ENCODE assay signal across 11 mouse cellular contexts in genomic region chr11:120253646-120254315, GRCm38 (mm10). TPM values are rescaled to one million over a fixed set of nuclear protein-coding genes. Genes with fewer than 3 reads are reported as not detected.
A peak's percentile ranks its signal among the peaks of the same experiment; 100 is the strongest.
DNase-seq lines count a peak whose midpoint lies in the region; ATAC-seq and TF ChIP-seq lines count a peak whose summit lies in the region.
"Had no signal": no experiment of that assay in that cellular context is flagged by ENCODE, and none has a peak within 500 bp of the region (broad histone marks: within the 10 kb centered on the region; RNA-seq: fewer than 3 reads in every experiment).

No protein-coding gene starts in this region.

- no peak overlapping the region for H3K4me2 ChIP-seq in intestine, embryonic 15.5 days (replicated peaks)
- no peak overlapping the region for H3K4me2 ChIP-seq in intestine, postnatal 0 days (replicated peaks; ENCODE audit: low read depth)
- no peak overlapping the region for H3K4me2 ChIP-seq in hindbrain, embryonic 15.5 days
- H3K4me2 ChIP-seq: midbrain, embryonic 11.5 days had no signal

- no peaks in the 10 kb centered on the region for H3K36me3 ChIP-seq in intestine, embryonic 15.5 days
- H3K36me3 ChIP-seq in intestine, postnatal 0 days (ENCODE audit: control insufficient read depth, insufficient read depth), result no peaks in the 10 kb centered on the region
- no peaks in the 10 kb centered on the region for H3K36me3 ChIP-seq in E14TG2a.4 (ENCODE audit: insufficient read depth, low read length)
- no peaks in the 10 kb centered on the region for H3K36me3 ChIP-seq in hindbrain, embryonic 15.5 days

- no peak for TF ChIP-seq CTCF in intestine, postnatal 0 days (IDR thresholded peaks at IDR 0.05; ENCODE audit: low read depth)
- TF ChIP-seq CTCF in E14TG2a.4 (conservative IDR thresholded peaks at IDR 0.05; ENCODE audit: low read length), result no peak

- 85% methylated on average over 13 of the region's 13 CpGs for WGBS in intestine, embryonic 15.5 days
- WGBS in intestine, postnatal 0 days, result 84% methylated on average over 13 of the region's 13 CpGs
- 80% methylated on average over 13 of the region's 13 CpGs for WGBS in hindbrain, embryonic 15.5 days

- H3K9me3 ChIP-seq in intestine, embryonic 15.5 days, result no peaks in the 10 kb centered on the region
- no peaks in the 10 kb centered on the region for H3K9me3 ChIP-seq in intestine, postnatal 0 days (ENCODE audit: control insufficient read depth)
- H3K9me3 ChIP-seq in E14TG2a.4 (ENCODE audit: low read length), result no peaks in the 10 kb centered on the region
- H3K9me3 ChIP-seq in hindbrain, embryonic 15.5 days, result no peaks in the 10 kb centered on the region

- 0 out of 2 replicates have a peak overlapping the region, but pooled peaks have one; percentile 68 for H3K27ac ChIP-seq in intestine, embryonic 15.5 days
- no peak overlapping the region for H3K27ac ChIP-seq in intestine, postnatal 0 days (ENCODE audit: low read depth, low read length)
- peak overlapping the region; percentile 63 for H3K27ac ChIP-seq in hindbrain, embryonic 15.5 days (replicated peaks)

- DNase-seq in Muller cell, postnatal 12 days (ENCODE audit: inconsistent ontology term), result peak; percentile 35
- DNase-seq in retina, postnatal 1 day, result no peak
- DNase-seq in kidney, postnatal 4 days, result no peak
- DNase-seq: adrenal gland, postnatal 25 days; layer of hippocampus, adult 9-11 months had no signal

- no peak for ATAC-seq in intestine, embryonic 15.5 days
- no peak for ATAC-seq in intestine, postnatal 0 days
- no peak for ATAC-seq in hindbrain, embryonic 15.5 days (ENCODE audit: low FRiP score, low read depth)

- no peak overlapping the region for H3K9ac ChIP-seq in intestine, embryonic 15.5 days
- H3K9ac ChIP-seq in intestine, postnatal 0 days (ENCODE audit: low read depth, low read length), result no peak overlapping the region
- no peak overlapping the region for H3K9ac ChIP-seq in hindbrain, embryonic 15.5 days

- H3K4me3 ChIP-seq in intestine, embryonic 15.5 days (replicated peaks), result no peak overlapping the region
- H3K4me3 ChIP-seq in intestine, postnatal 0 days (ENCODE audit: low read depth, low read length), result no peak overlapping the region
- peak overlapping the region; percentile 57 for H3K4me3 ChIP-seq in E14TG2a.4 (replicated peaks; ENCODE audit: low read length)
- no peak overlapping the region for H3K4me3 ChIP-seq in hindbrain, embryonic 15.5 days

- peaks cover 72% of the 10 kb centered on the region for H3K4me1 ChIP-seq in intestine, embryonic 15.5 days (replicated peaks)
- peaks cover 12% of the 10 kb centered on the region for H3K4me1 ChIP-seq in intestine, postnatal 0 days (replicated peaks; ENCODE audit: control insufficient read depth, insufficient read depth, low read length)
- H3K4me1 ChIP-seq in E14TG2a.4 (replicated peaks; ENCODE audit: low read depth, low read length), result peaks cover 92% of the 10 kb centered on the region
- peaks cover 81% of the 10 kb centered on the region for H3K4me1 ChIP-seq in hindbrain, embryonic 15.5 days (replicated peaks)

- no peaks in the 10 kb centered on the region for H3K27me3 ChIP-seq in intestine, embryonic 15.5 days (replicated peaks)
- no peaks in the 10 kb centered on the region for H3K27me3 ChIP-seq in intestine, postnatal 0 days (replicated peaks; ENCODE audit: control insufficient read depth, insufficient read depth, low read length)
- no peaks in the 10 kb centered on the region for H3K27me3 ChIP-seq in E14TG2a.4 (ENCODE audit: insufficient read depth, low read length)
- no peaks in the 10 kb centered on the region for H3K27me3 ChIP-seq in hindbrain, embryonic 15.5 days
- H3K27me3 ChIP-seq: Patski had no signal

RNA-seq across cellular contexts. Expression of gene Bahcc1, which starts 21.0 kb away (rescaled TPM):
- polyA plus RNA-seq in intestine, embryonic 15.5 days (2015; fragmentation: Nextera tagmentation; extraction: Ambion mirVana), result 5.8 and 7.1 TPM in 2 replicates
- 3.1 and 4.2 TPM in 2 replicates for polyA plus RNA-seq in intestine, postnatal 0 days (2015; fragmentation: Nextera tagmentation; extraction: Ambion mirVana)
- 11.5 and 12.5 TPM in 2 replicates for polyA plus RNA-seq in hindbrain, embryonic 15.5 days (2015; fragmentation: Nextera tagmentation; extraction: Ambion mirVana)
